Mouse (Mus musculus) urinary bladder, postnatal 10 days (tissue): ENCODE measurements around the gene Slc44a4.
"Not testable (repeated sequence)": the region's sequence is repeated elsewhere in the genome, so short reads cannot be mapped to it uniquely, and the experiment has no call there.

Experiments
- DNase-seq: peaks from one replicate; pipeline ENCODE4 v3.0.0; 2022; ENCODE audit warnings: low spot score

Slc44a4 gene

GRCm38 (mm10) chr17:34944362-34944761 lies 30.1 kb downstream of the Slc44a4 start:
- no peak for DNase-seq

DNA sequence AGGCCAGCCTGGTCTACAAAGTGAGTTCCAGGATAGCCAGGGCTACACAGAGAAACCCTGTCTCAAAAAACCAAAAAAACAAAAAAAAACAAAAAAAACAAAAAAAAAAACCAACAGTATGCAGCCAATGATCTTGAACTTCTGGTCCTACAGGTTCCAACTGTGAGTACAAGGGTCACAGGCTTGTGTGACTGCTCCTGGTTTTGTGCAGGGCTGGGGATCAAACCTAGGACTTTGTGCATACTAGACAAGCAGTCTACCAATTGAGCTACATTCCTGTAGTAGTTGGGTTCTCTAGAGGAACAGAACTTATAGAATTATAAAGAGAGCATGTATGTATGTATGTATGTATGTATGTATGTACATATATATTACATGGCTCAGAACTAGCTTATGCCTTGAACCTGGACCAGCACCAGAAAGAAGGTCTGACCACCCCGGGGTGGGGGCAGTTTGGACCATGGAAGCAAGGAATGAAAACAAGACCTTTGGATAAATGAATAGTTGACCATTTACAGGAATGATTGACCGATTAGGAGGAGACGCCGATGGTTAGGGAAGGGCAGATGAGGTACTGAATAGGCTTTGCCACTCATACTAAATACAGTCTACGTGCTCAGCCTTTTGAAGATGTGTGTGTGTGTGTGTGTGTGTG lies 32.3 kb downstream of the Slc44a4 start:
- DNase-seq = no peak

DNA sequence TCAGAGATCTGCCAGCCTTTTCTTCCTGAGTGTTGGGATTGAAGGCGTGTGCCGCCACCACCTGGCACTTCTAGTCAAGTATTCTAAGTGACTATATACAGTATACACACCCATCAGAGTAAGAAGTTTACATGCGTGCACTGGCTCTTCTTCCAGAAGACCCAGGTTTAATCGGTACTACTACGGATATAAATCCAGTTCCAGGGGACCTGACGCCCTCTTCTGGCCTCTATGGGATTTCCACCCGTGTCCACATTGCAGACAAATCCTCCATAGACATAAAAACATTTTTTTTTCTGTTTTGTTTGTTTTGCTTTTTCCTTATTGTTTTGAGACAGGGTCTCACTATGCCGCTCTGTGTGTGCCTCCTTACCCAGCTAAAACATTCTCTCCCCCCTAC lies 33.3 kb downstream of the Slc44a4 start:
- no peak for DNase-seq

- not testable (repeated sequence) for DNase-seq
Measured at GRCm38 (mm10) chr17:34948721-34949552, 34.7 kb downstream of the Slc44a4 start.

DNA sequence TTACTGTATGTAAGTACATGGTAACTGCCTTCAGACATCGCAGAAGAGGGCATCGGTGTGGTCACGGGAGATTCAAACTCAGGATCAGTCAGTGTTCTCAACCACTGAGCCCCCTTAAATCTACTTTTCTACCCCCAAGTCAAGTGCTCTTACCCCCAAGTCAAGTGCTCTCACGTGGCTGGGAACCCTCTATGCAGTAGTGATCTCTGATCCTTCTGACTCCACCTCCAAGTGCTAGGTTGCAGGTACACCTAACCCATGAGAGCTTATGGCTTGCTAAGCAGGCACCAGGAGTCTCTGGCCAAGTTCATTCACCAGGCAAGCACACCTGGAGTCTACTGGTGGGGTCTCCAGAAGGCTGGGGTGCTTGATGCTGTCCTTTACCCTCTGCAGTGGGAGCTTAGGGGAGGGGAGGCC lies 35.3 kb downstream of the Slc44a4 start:
- no peak for DNase-seq

- no peak for DNase-seq
Measured at GRCm38 (mm10) chr17:34950514-34951455, 36.5 kb downstream of the Slc44a4 start.

DNA sequence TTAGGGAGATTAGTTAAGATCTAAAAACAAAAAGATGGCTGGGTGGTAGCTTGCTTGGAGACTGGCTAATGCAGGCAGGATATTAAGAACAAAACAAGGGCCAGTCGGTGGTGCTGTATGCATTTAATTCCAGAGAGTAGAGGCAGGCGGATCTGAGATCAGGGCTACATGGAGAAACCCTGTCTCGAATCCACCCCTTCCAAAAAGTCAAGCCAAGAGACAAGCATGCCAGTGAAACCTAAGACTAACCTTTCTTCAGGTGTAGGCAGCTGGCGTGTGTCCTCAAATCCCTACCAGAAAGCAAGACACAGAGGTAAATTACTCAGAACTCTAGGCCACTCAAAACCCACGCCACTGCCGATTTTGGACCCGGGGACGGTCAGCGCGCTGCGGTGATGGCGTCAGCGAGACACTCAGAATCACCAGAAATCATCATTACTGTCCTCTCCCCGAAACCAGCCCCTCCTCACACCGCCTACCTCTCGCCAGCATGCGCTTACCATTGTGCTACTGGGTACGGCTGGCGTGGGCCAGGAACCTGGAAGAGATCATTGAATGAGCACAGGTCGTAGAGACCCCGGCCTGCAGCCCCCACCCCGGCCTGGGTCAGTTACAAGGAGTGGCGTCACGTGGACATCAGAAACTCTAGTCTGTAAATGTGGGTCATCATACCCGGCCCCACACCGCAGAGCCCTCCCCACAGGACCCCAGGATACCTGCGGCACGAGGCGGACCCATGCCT lies 37.5 kb downstream of the Slc44a4 start:
- DNase-seq = no peak

DNA sequence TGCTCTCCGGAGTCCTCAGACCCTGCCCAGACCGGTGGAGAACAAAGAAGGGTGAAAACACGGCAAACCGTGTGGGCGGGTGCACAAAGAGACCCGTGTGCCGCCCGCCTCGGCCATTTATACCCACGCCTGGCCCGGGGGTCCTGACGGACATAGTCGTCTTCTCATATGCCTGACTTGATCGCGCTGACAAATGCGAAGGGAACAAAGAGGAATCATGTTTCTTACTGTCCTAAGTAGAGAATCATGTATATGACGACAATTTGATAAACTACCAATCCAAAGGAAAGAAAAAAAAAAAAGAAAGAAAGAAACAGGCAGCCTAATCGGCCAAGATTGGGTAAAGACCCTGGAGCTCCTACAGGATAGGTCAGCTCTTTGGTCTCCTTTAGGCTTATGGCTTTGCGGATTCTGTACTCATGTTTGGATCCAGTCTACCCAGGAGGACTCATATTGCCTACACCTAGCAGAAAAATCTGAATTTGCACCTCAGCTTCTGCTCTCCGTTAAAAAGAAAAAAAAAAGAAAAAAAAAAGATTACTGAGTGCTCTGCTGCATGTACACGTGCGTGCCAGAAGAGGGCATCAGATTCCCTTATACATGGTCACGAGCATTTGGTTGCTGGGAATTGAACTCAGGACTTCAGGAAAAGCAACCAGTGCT lies 38.2 kb downstream of the Slc44a4 start:
- peak; percentile 55 for DNase-seq

- no peak for DNase-seq
Measured at GRCm38 (mm10) chr17:34953258-34953657, 39.0 kb downstream of the Slc44a4 start.

- no peak for DNase-seq
Measured at GRCm38 (mm10) chr17:34953904-34954303, 39.6 kb downstream of the Slc44a4 start.

- DNase-seq = no peak
Measured at GRCm38 (mm10) chr17:34954831-34955230, 40.6 kb downstream of the Slc44a4 start.

- DNase-seq = no peak
Measured at GRCm38 (mm10) chr17:34955884-34956283, 41.6 kb downstream of the Slc44a4 start.

GRCm38 (mm10) chr17:34956340-34956739 lies 42.1 kb downstream of the Slc44a4 start:
- DNase-seq = no peak

DNA sequence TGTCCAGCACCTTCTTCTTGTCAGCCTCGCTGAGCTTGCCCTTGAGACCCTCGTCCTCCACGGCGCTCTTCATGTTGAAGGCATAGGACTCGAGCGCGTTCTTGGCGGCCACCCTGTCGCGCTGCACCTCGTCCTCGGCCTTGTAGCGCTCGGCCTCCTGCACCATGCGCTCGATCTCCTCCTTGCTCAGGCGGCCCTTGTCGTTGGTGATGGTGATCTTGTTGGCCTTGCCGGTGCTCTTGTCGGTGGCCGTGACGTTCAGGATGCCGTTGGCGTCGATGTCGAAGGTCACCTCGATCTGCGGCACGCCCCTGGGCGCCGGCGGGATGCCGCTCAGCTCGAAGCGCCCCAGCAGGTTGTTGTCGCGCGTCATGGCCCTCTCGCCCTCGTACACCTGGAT lies 43.0 kb downstream of the Slc44a4 start:
- DNase-seq = not testable (repeated sequence)

DNA sequence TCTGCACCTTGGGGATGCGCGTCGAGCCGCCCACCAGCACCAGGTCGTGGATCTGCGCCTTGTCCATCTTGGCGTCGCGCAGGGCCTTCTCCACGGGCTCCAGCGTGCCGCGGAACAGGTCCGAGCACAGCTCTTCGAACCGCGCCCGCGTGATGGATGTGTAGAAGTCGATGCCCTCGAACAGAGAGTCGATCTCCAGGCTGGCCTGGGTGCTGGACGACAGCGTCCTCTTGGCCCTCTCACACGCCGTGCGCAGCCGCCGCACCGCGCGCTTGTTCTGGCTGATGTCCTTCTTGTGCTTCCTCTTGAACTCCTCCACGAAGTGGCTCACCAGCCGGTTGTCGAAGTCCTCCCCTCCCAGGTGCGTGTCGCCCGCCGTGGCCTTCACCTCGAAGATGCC lies 43.7 kb downstream of the Slc44a4 start:
- not testable (repeated sequence) for DNase-seq

DNA sequence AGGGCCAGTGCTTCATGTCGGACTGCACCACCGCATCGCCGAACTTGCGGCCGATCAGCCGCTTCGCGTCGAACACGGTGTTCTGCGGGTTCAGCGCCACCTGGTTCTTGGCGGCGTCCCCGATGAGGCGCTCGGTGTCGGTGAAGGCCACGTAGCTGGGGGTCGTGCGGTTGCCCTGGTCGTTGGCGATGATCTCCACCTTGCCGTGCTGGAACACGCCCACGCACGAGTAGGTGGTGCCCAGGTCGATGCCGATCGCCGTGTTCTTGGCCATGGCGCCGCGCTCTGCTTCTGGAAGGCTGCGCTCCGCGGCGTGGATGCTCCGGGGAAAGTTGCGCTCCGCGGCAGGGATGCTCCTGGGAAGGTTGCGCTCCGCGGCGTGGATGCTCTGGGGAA lies 44.5 kb downstream of the Slc44a4 start:
- not testable (repeated sequence) for DNase-seq

- peak; percentile 52 for DNase-seq
Measured at GRCm38 (mm10) chr17:34959130-34959778, 45.0 kb downstream of the Slc44a4 start, which contains the start of gene Hspa1b. TSS of gene Hspa1b (minus strand) at chr17:34959238.

- no peak for DNase-seq
Measured at GRCm38 (mm10) chr17:34959881-34960515, 45.7 kb downstream of the Slc44a4 start.

DNA sequence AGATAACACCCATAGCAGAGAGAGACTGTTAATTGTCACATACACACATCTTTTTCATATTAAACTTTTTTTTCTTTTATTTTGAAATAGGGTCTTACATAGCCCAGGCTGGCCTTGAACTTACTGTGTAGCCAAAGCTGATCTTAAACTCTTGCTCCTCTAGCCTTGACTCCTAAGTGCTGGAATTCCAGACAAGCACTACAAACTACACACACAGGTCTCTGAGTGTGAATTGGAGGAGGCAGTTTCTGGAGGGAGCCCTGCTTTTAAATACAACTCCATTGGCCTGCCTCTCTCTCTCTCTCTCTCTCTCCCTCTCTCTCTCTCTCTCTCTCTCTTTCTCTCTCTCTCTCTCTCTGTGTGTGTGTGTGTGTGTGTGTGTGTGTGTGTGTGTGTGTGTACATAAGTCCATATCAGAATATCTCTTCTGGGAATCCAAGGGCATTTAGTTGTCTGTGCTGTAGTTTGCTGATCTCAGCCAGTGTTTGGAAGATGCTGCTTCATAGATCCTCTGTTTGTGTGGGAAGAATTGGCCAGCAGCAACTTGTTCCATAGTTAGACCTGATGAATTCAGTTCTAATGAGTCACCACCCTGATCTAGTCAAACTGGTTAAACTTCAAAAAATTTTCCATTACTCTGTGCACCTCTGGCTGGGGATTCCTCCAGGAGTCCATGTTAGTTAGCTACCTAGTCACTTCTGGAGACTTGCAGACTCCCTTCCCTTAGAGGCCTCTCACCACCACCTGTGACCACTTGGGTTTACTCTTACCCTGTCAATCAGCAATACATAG lies 46.6 kb downstream of the Slc44a4 start:
- DNase-seq = no peak
